Mouse (Mus musculus): ENCODE measurements around the gene Padi1. TPM values are rescaled to one million over a fixed set of nuclear protein-coding genes. Genes with fewer than 3 reads are reported as not detected.

The Padi1 gene
- total and polyA plus RNA-seq, 2 experiments, result not detected

DNA sequence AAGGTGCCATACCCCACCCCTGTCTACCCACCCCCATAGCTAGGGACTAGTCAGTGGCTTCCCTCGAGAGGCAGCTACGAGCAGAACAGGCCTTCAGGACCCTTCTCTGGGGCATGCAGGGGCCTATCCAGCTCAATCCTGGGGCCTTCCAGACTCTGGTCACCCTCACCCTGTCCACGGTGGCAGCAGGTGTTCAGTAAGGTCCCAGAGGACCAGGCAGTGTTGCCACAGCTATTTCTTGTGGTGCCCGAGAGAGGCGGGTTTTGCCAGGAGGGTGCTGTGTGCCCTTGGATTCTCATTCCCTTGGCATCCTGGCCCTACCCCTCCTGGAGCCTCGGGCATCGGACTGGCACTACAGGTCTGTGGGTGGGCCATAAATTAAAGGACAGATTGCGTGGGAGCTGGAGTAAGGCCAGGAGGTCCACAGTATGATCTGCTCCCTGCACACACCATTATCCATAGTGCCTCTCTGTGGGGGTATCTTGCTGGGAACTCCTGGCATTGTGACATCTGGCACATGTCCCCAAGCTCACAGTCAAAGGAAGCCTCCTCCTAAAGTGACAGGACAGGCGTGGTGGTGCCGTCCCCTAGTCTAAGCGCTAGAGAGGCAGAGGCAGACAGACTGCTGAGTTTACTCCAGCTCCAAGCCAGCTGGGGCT is 9.2 kb downstream of the Padi1 start:
- H3K4me3 ChIP-seq (ENCODE audit: insufficient read depth, low read depth, low read length), result no peak overlapping the region
- no peak overlapping the region for H3K27ac ChIP-seq (replicated peaks; ENCODE audit: insufficient read depth, low read depth, low read length)
- H3K27me3 ChIP-seq (ENCODE audit: control insufficient read depth, insufficient read depth, low read length), result no peaks in the 10 kb centered on the region
- no peak for DNase-seq (ENCODE audit: extremely low read depth, low read depth, low spot score)
- H3K79me2 ChIP-seq (ENCODE audit: control insufficient read depth, insufficient read depth, low read length), result no peaks in the 10 kb centered on the region
- TF ChIP-seq POLR2A (IDR thresholded peaks at IDR 0.05; ENCODE audit: extremely low read depth, insufficient read depth, low read length) (no peak), CTCF (IDR thresholded peaks at IDR 0.05; ENCODE audit: low read depth, low read length) (no peak)
- no peak overlapping the region for H3K9ac ChIP-seq (ENCODE audit: low read depth, low read length)
- no peaks in the 10 kb centered on the region for H3K4me1 ChIP-seq (ENCODE audit: control insufficient read depth, insufficient read depth, low read length)
- no peaks in the 10 kb centered on the region for H3K36me3 ChIP-seq (ENCODE audit: control insufficient read depth, insufficient read depth, low read length)
- WGBS, result 80% methylated on average over 11 of the region's 11 CpGs

DNA sequence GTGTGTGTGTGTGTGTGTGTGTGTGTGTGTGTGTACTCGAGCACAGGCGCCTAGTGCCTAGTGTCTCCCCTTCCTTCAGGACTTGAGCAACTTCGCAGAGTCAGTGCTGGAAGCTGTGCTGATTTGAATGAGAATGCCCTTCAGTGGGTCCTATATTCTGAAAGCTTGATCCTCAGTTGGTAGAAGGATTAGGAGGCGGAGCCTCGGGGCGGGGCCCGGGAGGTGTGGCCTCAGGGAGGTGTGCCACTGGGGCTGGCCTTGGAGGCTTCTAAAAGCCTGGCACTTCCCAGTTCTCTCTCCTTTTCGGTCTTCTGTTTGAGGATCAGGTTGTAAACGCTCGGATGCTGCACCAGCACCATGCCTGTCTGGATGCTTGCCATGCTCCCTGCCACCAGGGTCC is 9.9 kb downstream of the Padi1 start:
- no peak overlapping the region for H3K27ac ChIP-seq (replicated peaks; ENCODE audit: insufficient read depth, low read depth, low read length)
- WGBS, result 10% methylated on average over 10 of the region's 10 CpGs
- no peaks in the 10 kb centered on the region for H3K79me2 ChIP-seq (ENCODE audit: control insufficient read depth, insufficient read depth, low read length)
- no peaks in the 10 kb centered on the region for H3K36me3 ChIP-seq (ENCODE audit: control insufficient read depth, insufficient read depth, low read length)
- DNase-seq (ENCODE audit: extremely low read depth, low read depth, low spot score), result no peak
- H3K9ac ChIP-seq (ENCODE audit: low read depth, low read length), result no peak overlapping the region
- TF ChIP-seq POLR2A (IDR thresholded peaks at IDR 0.05; ENCODE audit: extremely low read depth, insufficient read depth, low read length), result no peak
- no peak for TF ChIP-seq CTCF (IDR thresholded peaks at IDR 0.05; ENCODE audit: low read depth, low read length)
- H3K4me3 ChIP-seq (ENCODE audit: insufficient read depth, low read depth, low read length), result no peak overlapping the region
- H3K4me1 ChIP-seq (ENCODE audit: control insufficient read depth, insufficient read depth, low read length), result no peaks in the 10 kb centered on the region
- no peaks in the 10 kb centered on the region for H3K27me3 ChIP-seq (ENCODE audit: control insufficient read depth, insufficient read depth, low read length)

DNA sequence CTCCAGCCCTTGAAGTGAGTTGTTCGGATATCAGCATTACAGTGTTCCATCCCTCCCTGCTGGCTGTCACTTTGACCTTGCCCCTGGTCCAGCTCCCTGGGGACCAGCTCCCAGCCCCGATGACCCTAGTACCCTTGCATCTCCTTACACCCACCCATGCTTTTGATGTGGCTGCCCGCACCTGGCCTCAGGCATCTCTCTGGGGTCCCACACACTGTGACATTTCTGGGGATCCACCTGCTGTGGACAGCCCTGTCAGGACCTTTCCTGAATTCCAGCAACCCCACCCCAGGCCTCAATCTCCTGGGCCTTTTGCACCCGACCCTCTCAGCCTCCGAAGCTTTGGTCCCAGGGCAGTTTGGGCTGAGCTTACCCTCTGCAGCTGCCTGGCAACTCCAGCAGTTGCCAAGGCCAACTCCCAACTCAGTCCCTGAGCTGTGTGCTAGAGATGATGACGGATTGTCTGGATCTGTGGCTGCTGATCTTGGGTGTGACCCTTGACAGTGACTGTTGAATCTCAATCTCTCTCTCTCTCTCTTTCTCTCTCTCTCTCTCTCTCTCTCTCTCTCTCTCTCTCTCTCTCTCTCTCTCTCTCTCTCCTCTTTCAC is 11.1 kb downstream of the Padi1 start:
- Histone ChIP-seq H3K36me3 (ENCODE audit: control insufficient read depth, insufficient read depth, low read length) (no peaks in the 10 kb centered on the region), H3K9ac (ENCODE audit: low read depth, low read length) (no peak overlapping the region), H3K27me3 (ENCODE audit: control insufficient read depth, insufficient read depth, low read length) (no peaks in the 10 kb centered on the region), H3K79me2 (ENCODE audit: control insufficient read depth, insufficient read depth, low read length) (no peaks in the 10 kb centered on the region), H3K27ac (replicated peaks; ENCODE audit: insufficient read depth, low read depth, low read length) (no peak overlapping the region), H3K4me3 (ENCODE audit: insufficient read depth, low read depth, low read length) (no peak overlapping the region), H3K4me1 (ENCODE audit: control insufficient read depth, insufficient read depth, low read length) (no peaks in the 10 kb centered on the region)
- 82% methylated on average over 6 of the region's 6 CpGs for WGBS
- TF ChIP-seq CTCF (IDR thresholded peaks at IDR 0.05; ENCODE audit: low read depth, low read length), result no peak
- no peak for TF ChIP-seq POLR2A (IDR thresholded peaks at IDR 0.05; ENCODE audit: extremely low read depth, insufficient read depth, low read length)
- no peak for DNase-seq (ENCODE audit: extremely low read depth, low read depth, low spot score)

DNA sequence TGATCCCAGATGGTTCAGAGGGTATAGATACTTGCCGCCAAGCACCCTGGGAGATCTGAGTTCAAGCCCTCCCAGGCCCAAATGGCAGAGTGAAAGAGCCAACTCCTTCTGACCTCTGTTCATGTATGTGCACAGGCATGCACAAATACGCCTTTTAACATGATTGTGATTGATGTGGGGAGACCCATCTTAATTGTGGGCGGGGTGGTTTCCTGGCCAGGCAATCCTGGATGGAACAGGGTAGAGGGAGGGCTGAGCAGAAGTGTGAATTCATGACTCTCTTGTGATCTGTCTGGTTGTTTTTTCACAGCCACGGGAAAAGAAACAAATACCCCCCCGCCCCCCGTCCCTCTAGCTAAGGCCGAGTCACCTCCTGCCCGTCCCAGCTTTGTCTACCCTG is 12.8 kb downstream of the Padi1 start:
- Histone ChIP-seq H3K27me3 (ENCODE audit: control insufficient read depth, insufficient read depth, low read length) (no peaks in the 10 kb centered on the region), H3K79me2 (ENCODE audit: control insufficient read depth, insufficient read depth, low read length) (no peaks in the 10 kb centered on the region), H3K4me1 (ENCODE audit: control insufficient read depth, insufficient read depth, low read length) (no peaks in the 10 kb centered on the region), H3K36me3 (ENCODE audit: control insufficient read depth, insufficient read depth, low read length) (no peaks in the 10 kb centered on the region), H3K4me3 (ENCODE audit: insufficient read depth, low read depth, low read length) (no peak overlapping the region), H3K27ac (replicated peaks; ENCODE audit: insufficient read depth, low read depth, low read length) (no peak overlapping the region), H3K9ac (ENCODE audit: low read depth, low read length) (no peak overlapping the region)
- TF ChIP-seq CTCF (IDR thresholded peaks at IDR 0.05; ENCODE audit: low read depth, low read length) (no peak), POLR2A (IDR thresholded peaks at IDR 0.05; ENCODE audit: extremely low read depth, insufficient read depth, low read length) (no peak)
- WGBS, result 74% methylated on average over 8 of the region's 8 CpGs
- DNase-seq (ENCODE audit: extremely low read depth, low read depth, low spot score), result no peak

DNA sequence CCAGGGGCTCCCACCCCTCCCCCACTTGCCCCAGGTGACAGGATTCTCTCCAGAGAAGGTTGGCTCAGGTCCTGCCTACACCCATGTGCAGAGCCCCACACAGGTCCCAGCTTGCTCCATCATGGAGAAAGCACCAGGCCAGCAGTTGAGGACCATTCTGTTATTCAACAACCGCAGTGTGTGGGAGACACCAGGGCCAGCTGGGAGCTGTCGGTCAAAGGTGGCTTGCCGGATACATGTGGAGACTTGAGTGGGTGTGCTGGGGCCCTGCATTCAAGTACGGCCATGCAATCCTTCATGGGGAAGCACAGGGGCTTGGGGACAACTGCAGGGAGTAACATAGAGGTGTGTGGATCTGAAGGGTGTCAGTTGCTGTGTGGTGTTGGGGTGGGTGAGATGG is 13.8 kb downstream of the Padi1 start:
- Histone ChIP-seq H3K4me3 (ENCODE audit: insufficient read depth, low read depth, low read length) (no peak overlapping the region), H3K4me1 (ENCODE audit: control insufficient read depth, insufficient read depth, low read length) (no peaks in the 10 kb centered on the region), H3K27me3 (ENCODE audit: control insufficient read depth, insufficient read depth, low read length) (no peaks in the 10 kb centered on the region), H3K27ac (replicated peaks; ENCODE audit: insufficient read depth, low read depth, low read length) (no peak overlapping the region), H3K79me2 (ENCODE audit: control insufficient read depth, insufficient read depth, low read length) (no peaks in the 10 kb centered on the region), H3K36me3 (ENCODE audit: control insufficient read depth, insufficient read depth, low read length) (no peaks in the 10 kb centered on the region), H3K9ac (ENCODE audit: low read depth, low read length) (no peak overlapping the region)
- 39% methylated on average over 4 of the region's 4 CpGs for WGBS
- TF ChIP-seq POLR2A (IDR thresholded peaks at IDR 0.05; ENCODE audit: extremely low read depth, insufficient read depth, low read length), result no peak
- TF ChIP-seq CTCF (IDR thresholded peaks at IDR 0.05; ENCODE audit: low read depth, low read length), result no peak
- DNase-seq (ENCODE audit: extremely low read depth, low read depth, low spot score), result no peak

DNA sequence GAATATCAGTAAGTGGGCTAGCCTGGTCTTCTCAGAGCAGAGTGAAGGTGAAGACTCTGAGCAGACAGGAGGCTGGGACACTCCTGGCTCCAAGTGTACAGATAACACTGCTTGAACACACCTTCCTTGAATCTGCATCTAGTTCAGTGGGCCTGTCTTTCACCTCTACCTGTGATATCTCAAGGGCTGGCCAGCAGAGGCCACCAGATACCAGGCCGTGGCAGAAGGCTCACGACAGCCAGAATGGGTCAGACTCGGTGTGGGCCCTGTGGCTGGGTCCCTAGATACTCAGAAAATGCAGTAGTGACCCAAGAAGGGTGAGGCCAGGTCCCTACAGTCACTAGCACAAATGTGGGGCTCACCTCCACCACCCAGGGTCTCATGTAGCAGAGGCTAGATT is 18.3 kb downstream of the Padi1 start:
- no peaks in the 10 kb centered on the region for H3K79me2 ChIP-seq (ENCODE audit: control insufficient read depth, insufficient read depth, low read length)
- no peak overlapping the region for H3K4me3 ChIP-seq (ENCODE audit: insufficient read depth, low read depth, low read length)
- H3K27ac ChIP-seq (replicated peaks; ENCODE audit: insufficient read depth, low read depth, low read length), result no peak overlapping the region
- no peaks in the 10 kb centered on the region for H3K27me3 ChIP-seq (ENCODE audit: control insufficient read depth, insufficient read depth, low read length)
- no peak overlapping the region for H3K9ac ChIP-seq (ENCODE audit: low read depth, low read length)
- DNase-seq (ENCODE audit: extremely low read depth, low read depth, low spot score), result peak; percentile 5
- no peak for TF ChIP-seq POLR2A (IDR thresholded peaks at IDR 0.05; ENCODE audit: extremely low read depth, insufficient read depth, low read length)
- TF ChIP-seq CTCF (IDR thresholded peaks at IDR 0.05; ENCODE audit: low read depth, low read length), result peak; percentile 64
- no peaks in the 10 kb centered on the region for H3K36me3 ChIP-seq (ENCODE audit: control insufficient read depth, insufficient read depth, low read length)
- 47% methylated on average over 3 of the region's 3 CpGs for WGBS
- no peaks in the 10 kb centered on the region for H3K4me1 ChIP-seq (ENCODE audit: control insufficient read depth, insufficient read depth, low read length)
